Mouse (Mus musculus) thymus, postnatal 4 days (tissue): ENCODE measurements around the gene Hoxa10.

Source experiments
- DNase-seq: peaks from one replicate; pipeline ENCODE4 v3.0.0; 2021

Hoxa10 gene

DNA sequence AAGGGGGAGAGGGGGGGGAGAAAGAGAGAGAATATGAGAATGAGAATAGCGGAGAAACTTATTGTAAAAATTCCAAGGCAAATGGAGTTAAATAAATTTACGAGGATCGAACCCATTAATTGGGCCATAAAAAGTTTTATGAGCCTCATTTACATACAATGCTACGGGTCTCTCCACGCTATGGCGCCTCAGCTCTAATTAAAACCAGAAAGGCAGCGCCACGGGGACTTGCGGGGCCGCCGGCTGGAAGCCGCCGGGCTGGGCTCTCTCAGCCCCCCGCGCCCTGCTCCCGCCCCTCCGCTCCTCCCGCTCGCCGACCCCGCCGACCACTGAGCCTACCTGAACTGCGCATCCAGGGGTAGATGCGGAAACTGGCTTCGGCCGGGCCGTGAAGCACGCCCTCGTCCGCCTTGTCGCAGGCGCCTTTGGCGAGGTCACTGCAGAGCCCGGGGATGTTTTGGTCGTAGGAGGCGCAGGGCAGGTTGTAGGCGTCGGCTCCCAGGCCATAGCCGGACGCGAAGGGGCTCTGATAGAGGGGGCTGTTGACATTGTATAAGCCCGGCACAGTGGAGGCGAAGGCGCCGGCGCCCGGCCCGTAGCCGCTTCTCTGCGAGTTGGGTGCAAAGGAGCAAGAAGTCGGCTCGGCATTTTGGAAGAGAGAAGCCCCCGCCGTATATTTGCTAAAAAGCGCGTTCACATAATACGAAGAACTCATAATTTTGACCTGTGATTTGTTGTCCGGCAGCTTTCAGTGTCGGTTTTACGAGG is 23.8 kb downstream of the Hoxa10 start:
- DNase-seq: no peak

DNA sequence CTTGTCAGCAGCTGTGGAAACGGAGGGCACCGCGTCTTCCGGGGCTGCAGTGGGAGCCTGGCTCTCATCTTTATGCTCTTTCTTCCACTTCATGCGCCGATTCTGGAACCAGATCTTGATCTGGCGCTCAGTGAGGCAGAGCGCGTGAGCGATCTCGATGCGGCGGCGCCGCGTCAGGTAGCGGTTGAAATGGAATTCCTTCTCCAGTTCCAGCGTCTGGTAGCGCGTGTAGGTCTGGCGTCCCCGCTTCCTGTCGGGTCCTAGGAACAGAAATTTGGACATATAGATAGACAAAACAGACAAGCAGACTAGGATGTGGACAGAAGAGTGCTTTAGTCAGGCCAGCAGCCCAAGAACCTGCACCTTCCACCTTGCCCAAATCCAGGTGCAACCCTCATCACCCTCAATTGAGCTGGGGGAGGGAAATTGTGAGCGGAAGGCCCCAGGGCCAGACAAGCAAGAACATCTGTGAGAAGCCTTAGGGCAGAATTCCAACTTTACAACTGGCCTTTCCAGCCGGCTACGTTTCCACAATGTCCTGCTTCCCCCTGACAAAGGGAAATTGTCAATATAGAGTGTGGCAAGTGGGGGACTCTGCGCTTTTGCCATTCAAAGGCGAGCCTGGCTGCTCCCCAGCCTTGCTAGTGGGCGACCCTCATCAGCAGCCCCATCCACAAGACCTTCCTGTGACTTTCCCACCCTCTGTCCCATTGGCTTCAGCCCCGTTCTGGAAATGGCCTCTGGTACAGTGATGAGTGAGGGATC is 24.7 kb downstream of the Hoxa10 start:
- DNase-seq: no peak

DNA sequence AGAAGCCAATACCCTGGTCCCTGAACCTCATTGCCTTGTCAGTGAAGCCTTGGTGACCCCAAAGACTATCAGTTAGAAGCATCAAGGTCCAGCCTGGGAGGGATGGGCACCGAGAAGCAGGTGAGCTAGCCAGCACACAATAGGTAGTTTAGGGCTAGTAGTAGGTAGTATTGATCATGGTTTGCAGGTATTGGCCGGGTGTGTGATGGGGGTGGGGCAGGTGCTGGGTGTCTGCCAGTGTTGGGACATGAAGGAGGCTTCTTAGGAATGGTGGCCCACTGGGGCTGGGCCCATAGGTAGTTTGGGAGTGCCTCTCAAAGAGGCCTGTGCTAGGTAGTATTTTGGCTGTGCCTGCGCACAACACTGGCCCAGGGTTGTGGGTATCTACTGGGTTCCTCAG is 25.6 kb downstream of the Hoxa10 start:
- no peak for DNase-seq

DNA sequence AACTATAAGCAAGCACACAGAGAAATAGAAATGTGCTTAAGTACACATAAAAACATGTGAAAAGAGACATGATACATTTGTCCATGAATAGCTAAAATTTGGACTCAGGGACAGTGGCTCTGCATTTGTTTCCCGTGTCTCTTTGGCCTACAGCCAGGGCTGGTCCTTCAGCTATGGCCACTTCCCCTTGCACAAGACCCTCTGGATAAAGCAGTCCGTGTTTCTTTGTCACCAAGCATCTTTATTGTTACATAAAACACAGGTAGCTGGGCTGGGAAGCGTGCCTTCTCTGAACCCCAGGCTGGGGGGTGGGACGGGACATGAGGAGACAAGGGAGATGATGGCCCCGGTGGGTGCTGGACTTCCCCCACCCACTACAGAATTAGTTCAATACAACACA is 26.4 kb downstream of the Hoxa10 start:
- no peak for DNase-seq

DNA sequence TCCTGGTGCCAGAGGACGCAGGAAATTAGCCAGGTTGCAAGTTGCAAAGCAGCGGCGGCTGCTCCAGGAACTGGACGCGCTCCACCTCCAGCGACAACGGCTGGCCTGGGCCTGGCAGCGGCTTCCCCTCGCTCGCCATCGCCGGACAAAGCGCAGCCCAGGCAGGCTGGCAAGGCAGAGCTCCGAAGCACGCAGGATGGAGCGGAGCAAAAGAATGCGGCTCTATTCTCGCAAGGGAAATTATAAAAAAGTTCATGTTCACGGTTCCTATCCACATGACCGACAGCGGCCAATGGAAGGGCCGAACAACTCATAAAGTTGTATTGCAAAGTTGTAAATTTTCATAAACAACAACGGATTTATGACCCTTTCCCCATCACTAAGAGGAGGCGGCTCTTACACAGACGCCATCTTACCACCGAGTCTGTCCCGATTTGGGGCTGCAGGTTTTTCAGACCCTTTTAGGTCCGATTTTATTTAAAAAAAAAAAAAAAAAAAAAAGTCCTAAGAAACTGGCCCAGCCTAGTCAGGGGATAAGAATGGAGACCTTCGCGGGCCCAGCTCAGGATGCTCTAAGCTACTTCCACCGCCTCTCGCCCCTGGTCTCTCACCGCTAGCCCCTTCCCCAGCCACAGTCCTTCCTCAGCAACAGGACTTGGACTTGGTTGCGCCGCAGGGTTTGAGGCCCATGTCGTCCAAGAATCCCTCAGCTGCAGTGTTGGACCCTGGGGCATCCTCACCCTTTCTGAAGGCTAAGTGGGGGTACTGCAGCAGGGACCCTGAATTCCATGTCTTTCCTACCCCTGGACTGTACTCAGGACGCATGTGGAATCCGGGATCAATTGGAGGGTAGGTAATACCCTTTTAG is 27.3 kb downstream of the Hoxa10 start, which contains the start of the genes Hoxa3 and Gm28308:
Gene Hoxa3 (minus strand): TSS at position 218 of the 868 bp plus-strand sequence.
Gene Gm28308 (minus strand): TSS at position 221 of the 868 bp plus-strand sequence.
- no peak for DNase-seq

DNA sequence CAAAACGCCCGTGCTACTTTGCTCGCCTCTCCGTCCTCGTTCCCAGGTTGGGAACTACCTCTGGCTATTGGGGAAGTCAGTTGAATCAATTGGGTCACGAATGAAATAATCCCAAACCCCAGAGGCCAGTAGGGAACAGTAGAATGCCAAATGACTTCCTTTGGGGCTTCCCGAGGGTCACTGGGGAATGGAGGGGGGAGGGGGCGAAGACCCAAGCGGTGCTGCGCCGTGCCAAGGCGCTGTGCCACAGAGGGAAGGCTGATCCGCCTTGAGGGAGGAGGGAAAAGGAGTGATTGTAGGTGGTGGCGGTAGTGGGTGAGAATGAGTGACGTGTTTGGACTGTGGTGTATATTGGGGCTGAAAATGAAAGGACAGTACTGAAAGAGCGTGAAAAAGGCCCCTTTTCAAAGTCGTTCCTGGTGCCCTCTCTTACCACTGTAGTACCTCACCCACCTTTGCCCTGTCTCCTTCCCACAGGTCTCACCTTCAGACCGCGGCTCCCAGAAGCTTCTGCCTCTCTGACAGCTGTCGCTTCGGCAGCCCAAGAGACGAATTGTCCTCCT is 28.0 kb downstream of the Hoxa10 start:
- no peak for DNase-seq

DNA sequence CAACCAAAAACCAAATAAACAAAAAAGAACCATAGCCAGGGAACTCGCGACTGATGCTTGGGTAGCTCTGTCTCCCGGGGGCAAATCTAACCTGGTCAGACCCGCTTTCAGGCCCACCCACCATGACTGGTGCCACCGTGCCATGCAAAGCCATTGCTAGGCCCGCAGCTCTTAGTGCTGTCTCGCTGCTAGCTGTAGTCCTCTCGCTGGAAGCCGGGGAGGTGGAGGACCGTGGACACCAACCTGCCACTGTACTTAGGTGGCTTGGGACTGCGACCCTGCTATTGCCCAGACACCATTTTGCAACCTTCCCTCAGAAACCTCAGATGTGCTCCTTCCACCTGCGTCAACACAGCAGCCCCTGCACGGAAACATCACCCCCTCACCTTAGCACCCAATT is 28.7 kb downstream of the Hoxa10 start:
- DNase-seq: no peak

DNA sequence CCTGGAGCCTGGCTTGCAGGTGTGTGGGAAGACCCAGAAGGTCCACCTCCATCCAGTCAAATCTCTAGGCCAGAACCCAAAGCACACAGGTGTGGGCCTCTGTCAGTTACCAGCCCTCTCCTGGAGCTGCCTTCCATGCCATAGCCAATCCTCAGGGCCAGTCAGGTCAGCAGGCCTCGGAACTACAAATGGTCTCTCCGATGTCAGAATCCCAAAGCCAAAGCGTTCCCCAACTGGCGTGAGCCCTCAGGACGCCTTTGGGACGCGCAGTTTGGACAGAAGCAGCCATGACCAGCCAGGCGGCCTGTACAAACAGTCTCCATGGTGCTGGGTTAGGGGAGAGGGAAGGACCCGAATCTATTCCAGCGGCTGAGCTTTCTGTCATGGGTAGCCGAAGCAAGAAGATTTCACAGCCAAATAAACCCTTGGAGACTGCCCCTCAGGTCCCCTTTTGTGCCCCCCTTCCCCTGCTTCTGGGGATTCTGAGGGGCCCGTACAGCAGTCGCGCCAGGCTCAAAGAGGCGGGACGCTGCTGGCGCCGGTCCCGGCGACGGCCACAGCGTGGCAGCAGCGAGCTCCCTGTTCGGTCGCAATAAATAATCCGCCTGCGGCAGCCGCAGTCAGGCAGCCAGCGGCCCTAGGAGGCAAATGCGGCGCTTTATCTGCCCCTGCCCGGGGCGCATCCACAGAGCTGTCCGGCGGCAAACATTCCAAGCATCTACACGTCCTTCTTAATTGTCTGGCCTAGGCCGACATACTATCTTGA is 29.3 kb downstream of the Hoxa10 start:
- DNase-seq: peak; percentile 87

DNA sequence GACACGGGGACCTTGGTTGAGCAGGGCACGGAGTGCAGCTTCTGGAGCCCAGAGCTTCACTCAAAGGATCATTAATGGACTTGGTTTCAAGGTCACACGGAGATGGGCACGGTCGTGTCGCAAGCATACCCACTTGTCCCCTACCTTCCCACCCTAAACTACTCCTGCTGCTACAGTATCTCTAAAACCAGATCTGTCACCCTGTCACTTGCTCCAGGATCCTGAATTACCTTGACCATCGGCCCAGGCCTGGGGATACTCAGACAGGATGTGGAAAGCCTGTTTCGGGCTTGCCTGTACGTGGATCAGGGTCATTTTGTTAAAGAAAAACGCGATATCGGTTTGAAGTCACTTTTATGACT is 31.0 kb downstream of the Hoxa10 start:
- no peak for DNase-seq

DNA sequence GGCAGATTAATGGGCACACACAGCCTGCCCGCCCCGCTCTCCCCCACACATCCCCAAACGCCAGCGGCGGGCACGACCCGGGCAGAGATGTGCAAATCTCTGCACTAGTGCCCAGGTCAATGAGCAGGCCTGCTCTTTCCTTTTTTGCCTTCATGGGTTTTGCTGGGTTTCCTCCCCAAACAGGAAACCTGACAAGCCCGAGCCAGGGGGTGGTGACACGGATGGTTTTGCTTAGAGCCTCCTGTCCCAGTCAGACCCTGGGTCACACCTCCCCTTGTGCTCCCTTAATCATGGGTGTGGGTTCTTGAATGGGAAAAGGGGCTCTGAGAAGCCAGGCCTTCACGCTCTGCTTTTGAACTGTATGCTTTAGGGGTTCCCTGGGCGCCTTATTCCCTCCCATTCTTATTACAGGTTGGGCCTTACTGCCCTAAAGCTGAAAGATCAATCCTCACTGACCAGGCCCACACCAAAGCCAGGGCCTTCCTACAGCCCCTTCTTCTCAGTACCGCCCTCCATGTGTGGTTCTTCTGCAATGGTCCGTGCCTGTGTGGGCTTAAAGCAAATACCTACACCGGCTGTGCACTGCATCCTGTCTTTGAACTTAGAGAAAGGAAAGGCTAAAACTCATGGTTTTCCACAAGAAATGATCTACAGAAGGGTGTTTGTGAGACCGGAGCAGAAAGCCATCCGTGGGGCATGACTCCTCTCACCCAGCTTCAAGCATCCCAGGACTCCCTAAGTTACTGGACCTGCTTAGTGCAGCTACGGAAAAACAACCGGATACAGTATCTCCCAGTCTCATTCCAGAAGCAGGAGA is 31.6 kb downstream of the Hoxa10 start:
- DNase-seq: no peak

DNA sequence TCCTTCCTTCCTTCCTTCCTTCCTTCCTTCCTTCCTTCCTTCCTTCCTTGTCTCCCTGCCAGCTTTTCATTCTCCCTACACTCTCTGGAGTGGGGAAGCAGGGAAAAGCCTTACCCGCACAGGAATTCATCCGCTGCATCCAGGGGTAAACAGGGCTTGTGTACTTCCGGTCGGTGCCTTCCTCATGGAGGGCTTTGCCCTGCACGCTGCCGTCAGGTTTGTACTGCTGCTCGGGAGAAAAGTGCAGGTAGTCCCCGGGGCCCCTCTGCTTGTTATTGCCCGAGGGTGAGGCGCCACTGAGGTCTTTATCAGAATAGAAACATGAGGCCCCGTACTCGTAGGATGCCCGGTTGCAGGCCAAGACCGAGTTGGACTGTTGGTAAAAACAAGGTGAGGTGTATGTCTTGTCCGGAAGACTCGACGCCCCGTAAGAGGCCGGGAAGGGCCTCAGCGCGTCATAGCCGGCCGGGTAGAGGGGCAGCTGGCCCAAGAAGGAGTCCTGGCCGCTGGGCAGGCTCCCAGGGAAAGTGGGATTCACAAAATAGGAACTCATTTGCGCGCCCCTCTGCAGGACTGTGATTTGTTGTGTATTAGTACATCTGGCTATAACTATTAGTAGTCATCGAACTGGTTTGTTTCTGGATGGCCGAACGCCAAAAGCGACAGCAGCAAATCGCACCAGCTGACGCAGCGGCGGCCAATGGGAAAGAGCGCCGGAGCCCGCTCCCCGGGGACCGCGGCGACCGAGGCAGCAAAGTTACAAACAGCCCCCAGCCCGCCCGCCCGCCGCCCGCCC is 32.4 kb downstream of the Hoxa10 start, which contains the start of gene Hoxa6:
Gene Hoxa6 (minus strand): TSS at position 651 of the 796 bp plus-strand sequence.
- DNase-seq: no peak

DNA sequence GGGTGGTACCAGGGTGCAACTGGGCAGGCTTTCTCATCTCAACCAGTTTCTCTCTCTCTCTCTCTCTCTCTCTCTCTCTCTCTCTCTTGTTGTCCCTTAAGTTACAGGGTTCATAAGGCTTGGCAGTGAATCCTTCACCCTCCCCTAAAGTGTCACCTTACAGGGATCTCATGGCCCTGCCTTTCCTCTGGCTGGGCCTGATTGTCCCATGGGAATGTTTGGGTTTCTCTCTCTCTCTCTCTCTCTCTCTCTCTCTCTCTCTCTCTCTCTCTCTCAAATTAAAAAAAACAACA is 33.0 kb downstream of the Hoxa10 start:
- no peak for DNase-seq

DNA sequence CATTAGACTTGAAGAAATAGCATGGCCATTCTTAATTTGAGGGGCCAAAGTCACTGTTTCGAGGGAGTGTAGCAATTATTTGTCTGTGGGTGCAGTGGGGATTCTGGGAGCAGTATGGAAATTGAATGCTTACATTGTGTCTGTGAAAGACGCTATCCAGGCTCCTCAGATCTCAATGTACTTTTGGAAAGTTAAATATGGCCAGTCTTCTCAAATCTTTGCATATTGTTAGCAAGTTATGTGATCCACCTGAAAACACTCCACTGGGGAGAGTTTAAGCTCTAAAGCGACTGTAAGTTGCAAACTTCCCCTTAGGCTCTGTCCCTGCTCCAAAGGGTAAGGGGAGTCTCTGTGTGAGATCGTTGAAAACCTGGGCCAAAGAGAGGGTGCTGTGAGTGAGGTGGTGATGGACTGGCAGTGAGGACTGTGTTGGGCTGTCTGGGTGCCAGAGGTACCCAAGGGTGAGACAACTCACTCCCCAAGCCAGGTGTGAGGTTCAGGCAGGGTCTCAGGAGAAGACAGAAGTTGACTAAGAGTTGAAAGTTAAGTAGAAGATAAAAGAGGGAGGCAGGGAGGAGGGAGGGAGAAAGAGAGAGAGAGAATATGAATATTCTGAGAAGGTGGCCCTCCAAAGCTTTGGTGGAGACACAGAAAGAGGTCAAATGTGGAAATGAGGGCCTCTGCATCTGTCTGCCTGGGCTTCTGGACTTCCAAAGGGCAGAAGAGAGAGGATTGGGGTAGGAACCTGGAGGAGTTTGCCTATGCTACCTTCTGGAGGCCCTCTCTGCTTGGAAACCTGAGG is 33.6 kb downstream of the Hoxa10 start:
- no peak for DNase-seq

DNA sequence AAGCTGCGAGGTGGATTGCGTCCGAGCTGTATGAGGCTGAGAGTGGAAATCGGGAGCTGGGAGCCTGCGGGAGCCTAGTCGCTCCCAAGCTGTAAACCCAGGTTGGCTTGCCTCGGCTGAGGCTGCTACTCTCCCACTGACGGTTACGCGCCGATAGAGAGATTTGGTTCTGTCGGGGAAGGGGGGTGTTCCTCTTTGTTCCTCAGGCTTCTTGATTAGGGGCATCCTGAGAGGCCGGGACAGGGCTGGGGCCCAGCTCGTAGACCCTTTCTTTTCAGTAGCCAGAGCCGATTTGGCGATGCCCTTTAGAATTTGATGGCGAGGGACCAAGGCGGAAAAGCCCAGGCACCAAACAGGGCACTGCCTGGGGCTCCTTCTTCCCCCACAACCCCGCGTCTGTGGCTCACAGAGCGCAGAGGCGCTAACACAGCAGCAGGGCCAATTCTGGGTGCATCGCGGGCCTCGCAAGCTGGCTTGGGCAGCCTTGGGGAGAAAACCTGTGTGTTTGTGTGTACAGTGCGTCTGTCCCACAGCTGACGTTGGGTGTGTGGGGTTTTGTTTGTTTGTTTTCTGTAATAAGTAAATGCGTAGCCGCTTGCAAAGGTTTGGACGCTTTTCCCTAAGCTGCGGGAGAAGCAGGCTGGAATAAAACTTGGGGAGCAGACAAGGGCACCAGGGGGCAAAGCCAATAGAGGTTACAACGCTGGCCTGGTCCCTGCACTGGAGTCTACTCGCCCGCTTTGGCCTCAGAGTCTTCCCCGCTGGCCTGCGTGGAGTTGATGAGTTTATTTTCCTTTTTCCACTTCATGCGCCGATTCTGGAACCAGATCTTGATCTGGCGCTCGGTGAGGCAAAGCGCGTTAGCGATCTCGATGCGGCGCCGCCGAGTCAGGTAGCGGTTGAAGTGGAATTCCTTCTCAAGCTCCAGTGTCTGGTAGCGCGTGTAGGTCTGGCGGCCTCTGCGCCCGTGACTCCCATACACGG is 34.7 kb downstream of the Hoxa10 start:
- DNase-seq: no peak

DNA sequence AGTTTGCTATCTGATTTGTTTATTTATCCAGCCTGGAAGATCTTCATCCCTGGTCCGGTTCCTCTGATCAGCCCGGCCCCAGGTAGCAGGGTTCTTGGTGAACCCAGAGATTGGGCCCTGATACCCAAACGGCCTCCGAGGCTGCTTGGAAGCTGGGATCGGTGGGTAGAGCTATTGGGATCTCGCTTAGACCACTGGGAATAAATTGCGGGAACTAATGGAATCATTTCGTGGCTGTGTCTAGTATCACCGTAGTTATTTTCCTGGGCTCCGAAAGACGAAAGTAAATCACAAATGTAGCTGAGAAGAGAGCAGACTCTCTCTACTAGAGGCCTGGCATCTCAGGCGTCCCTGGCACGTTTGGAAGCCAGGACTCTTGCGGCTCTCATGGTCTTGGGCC is 35.4 kb downstream of the Hoxa10 start:
- DNase-seq: no peak

DNA sequence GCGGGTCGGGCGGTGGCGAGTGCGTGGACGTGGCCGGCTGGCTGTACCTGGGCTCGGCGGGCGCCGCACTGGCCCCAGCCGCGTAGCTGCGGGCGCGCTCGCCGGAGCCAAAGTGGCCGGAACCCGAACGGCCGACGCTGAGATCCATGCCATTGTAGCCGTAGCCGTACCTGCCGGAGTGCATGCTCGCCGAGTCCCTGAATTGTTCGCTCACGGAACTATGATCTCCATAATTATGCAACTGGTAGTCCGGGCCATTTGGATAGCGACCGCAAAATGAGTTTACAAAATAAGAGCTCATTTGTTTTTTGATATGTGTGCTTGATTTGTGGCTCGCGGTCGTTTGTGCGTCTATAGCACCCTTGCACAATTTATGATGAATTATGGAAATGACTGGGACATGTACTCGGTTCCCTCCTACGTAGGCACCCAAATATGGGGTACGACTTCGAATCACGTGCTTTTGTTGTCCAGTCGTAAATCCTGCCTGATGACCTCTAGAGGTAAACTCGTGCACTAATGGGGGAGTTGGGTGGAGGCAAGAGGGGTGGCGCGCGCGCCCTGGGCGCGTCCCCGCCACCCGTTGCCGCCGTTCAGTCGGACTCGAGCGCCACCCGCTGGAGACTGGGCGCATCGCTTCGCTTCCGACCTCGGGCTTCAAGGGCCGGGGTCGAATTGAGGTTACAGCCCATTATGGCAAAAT is 36.5 kb downstream of the Hoxa10 start, which contains the start of gene Hoxa5:
Gene Hoxa5 (minus strand): TSS at position 538 of the 703 bp plus-strand sequence.
- no peak for DNase-seq

DNA sequence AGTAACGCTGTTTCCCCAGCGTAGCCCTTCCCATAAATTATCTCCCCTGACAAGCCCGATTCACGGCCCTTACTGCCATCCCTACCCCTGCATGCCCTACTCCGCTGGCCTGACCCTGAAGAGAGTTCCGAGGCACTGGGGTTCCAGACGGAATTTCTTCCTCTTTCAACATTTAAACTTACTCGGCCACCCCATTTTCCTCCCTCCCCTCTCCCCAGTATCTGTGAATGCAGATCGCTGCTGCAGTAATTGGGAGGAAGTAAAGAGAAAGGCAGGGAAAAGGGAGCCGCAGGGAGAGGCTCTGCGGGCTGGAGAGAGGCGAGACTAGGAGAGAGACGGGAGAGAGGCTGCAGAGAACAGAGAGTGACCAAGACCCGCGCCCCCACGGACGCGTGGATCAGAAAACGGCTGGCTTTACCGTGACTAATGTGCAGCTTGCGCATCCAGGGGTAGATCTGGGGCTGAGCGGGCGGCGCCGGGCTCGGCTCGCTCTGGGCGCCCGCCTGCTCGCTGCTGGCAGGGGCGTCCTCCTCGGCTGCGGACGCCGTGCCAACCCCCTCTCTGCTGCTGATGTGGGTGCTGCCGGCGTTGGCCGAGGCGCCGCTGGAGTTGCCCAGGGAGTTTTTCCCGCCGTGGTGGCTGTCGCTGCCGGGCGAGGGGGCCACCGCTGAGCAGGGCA is 37.1 kb downstream of the Hoxa10 start:
- DNase-seq: no peak
